Mouse (Mus musculus) hematopoietic multipotent progenitor cell, adult 10-12 weeks (in vitro differentiated cells): ENCODE results near the gene Trim71. TPM values are rescaled to one million over a fixed set of nuclear protein-coding genes. Genes with fewer than 3 reads are reported as not detected.

Source experiments
- polyA plus RNA-seq: library from polyadenylated mRNA; stranded (reverse); fragments of >175 nt; gene quantifications from 2 replicates; pipeline ENCODE4 v1.2.3, GENCODE M21; 2012; ENCODE audit warnings: low replicate concordance

Gene Trim71
- polyA plus RNA-seq, result 0.01 and 0.03 TPM in 2 replicates

DNA sequence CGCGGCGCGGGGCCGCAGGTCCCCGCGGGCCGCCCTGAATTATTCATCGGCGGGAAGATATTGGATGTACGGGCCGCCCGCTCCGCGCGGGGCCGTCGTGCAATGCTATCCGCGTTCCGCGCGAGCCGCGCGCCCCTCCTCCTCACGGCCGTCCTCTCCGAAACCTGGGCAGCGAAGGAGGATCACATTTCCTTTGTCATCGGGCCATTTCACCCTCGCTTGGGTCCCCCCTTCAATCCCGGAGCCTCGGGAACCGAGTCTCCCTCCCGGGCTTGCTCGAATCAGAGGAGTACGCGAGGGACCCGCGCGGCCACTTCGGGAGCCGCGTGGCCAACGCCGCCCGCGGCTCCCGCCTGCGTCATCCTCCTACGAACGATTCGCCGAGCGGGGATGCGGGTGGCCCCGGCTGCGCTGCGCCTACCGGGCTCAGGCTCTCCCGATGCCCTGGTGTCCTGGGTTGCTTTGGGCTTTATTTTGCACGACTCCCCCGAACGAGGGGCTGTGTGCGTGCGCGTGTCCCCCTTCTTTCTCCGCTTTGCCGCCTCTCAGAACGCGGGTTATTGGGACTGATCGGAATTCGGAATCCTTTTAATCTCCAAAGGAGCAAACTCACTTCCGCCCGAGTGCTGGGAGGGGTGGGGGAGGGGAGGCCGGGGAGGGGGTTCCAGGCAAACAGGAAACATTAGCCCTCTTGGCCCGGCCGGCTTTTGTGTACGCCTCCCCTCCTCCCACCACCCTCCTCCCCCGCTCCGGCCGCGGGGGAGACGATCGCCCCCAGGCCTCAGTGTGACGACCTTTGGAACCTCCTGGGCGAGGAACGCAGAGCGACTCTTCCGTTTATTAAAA lies at the start of gene Trim71:
Gene Trim71, minus strand, starts transcription at position 609 of the 846 bp plus-strand sequence.

DNA sequence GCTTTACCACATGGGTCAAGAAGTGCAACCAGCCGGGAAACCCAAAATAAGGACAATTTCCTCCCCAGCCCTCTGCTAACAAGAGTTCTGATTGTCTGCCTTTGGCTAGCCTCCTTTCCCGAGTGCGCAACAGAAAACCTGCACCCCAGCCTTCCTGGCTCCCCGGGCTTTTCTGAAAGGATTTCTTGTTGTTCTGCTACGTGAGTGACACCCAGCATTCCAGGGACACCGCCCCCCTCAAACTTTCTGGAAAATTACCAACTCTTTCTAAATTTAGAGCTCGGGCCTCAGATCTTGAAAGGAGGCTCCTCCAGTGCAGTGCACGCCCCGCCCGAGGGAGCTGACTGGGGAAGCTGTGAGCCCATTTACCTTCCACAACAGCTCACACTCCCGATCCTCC lies 48.8 kb downstream of the Trim71 start, which contains the start of gene C130032M10Rik:
Gene C130032M10Rik, plus strand, starts transcription at position 334 of the 400 bp plus-strand sequence.

DNA sequence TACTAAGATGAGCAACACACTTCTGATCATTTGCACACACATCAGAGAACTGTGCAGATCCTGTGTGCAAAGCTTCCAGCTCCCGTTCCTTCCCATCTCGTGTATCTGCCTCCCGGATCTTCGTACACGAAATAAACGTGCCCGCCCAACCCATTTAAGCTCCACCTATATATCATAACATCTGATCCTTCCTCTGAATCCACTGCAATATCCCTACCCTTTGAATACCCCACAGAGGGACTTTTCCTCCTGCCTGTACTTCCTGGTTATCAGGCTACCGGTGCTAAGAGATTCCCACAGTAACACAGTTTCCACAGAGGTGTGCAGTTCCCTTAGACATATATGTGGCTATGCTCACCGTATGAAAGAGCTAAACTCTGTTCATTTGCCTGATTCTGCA lies 59.4 kb downstream of the Trim71 start, which contains the start of gene Ccr4:
Gene Ccr4, minus strand, starts transcription at position 101 of the 400 bp plus-strand sequence.

Other genes with a start within 250 kb of the Trim71 start
- gene Bcl2a1c, start 234.2 kb downstream of the Trim71 start, polyA plus RNA-seq, result not detected in 2 replicates
- 6.9 and 16.8 TPM in 2 replicates for gene Crtap, start 173.7 kb downstream of the Trim71 start, polyA plus RNA-seq
- 14.0 and 15.1 TPM in 2 replicates for gene Glb1, start 163.3 kb downstream of the Trim71 start, polyA plus RNA-seq
- gene Tmppe, start 163.3 kb downstream of the Trim71 start, polyA plus RNA-seq, result 4.7 and 7.8 TPM in 2 replicates
- gene Ccr4, start 59.5 kb downstream of the Trim71 start, polyA plus RNA-seq, result 0.77 and 1.0 TPM in 2 replicates
- gene C130032M10Rik, start 48.7 kb downstream of the Trim71 start, polyA plus RNA-seq, result not detected in 2 replicates
- gene Cnot10, start 75.8 kb upstream of the Trim71 start, polyA plus RNA-seq, result 16.3 and 27.6 TPM in 2 replicates
- gene Dync1li1, start 124.4 kb upstream of the Trim71 start, polyA plus RNA-seq, result 18.7 and 27.8 TPM in 2 replicates
- 24.5 and 25.0 TPM in 2 replicates for gene Cmtm6, start 166.7 kb upstream of the Trim71 start, polyA plus RNA-seq
- 109 and 287 TPM in 2 replicates for gene Cmtm7, start 217.5 kb upstream of the Trim71 start, polyA plus RNA-seq